Mouse (Mus musculus) E14TG2a.4 (cell line): ENCODE data around the gene Slfnl1.

Experiments
- CTCF ChIP-seq: conservative IDR thresholded peaks from 2 replicates; pipeline ENCODE4 v1.5.1; 2014; ENCODE audit warnings: low read length
- NANOG ChIP-seq: IDR thresholded peaks from 2 replicates; pipeline ENCODE4 v1.6.1; 2014; ENCODE audit warnings: borderline replicate concordance, low read length, mixed read lengths

- no peak for TF ChIP-seq CTCF
- no peak for TF ChIP-seq NANOG
Measured at GRCm38 (mm10) chr4:120522351-120522750, 9.7 kb upstream of the Slfnl1 start.
